Mouse (Mus musculus): Measurements from ENCODE around the gene Chrm2. TPM values are rescaled to one million over a fixed set of nuclear protein-coding genes. Genes with fewer than 3 reads are reported as not detected.

The Chrm2 gene
- total and polyA plus RNA-seq, 3 experiments = not detected

DNA sequence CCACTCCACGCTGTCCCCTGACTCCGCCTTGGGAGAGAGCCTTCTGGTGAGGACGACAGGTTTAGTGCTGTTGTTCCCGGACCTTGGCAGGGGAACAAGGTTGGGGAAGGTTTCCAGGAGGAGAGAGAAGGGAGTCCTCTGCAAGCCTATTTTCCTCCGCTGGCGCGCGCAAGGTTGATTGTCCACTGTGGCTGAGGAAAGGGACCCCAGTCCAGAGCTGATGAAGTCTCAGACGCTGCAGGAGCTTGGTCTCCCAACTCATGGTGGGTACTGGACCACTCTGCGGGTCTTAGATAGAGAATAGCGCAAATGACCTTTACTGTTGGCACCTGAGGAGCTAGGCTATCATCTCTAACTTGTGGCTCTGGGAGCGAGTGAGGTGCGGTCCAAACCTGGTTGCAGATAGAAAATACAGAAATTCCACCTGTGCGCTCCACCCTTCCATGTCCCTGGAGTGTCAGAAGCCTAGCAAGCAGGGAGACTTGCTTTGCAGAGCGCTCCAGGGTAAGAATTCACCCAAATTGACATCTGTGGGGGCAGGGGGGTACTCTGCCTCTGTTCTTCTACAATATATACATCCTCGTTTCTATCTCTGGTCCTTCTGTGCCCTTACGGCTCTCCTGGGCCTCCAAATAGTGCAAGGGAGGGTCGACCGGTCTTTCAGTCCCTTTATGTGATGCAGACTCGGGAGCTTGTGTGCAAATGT is 1.5 kb downstream of the Chrm2 start:
- DNase-seq (ENCODE audit: low read depth, low spot score) = no peak
- no peak for TF ChIP-seq TBP (IDR thresholded peaks at IDR 0.05; ENCODE audit: low read depth, low read length)
- no peak for TF ChIP-seq MAX (IDR thresholded peaks at IDR 0.05; ENCODE audit: low read length)
- TF ChIP-seq SIN3A (IDR thresholded peaks at IDR 0.05; ENCODE audit: low read length) = no peak
- TF ChIP-seq ZMIZ1 (IDR thresholded peaks at IDR 0.05; ENCODE audit: low read depth, low read length) = no peak
- no peak for TF ChIP-seq ELF1 (IDR thresholded peaks at IDR 0.05; ENCODE audit: low read depth, low read length)
- no peak for TF ChIP-seq USF2 (IDR thresholded peaks at IDR 0.05; ENCODE audit: borderline replicate concordance in 1 of 2, insufficient read depth in 1 of 2, low read depth in 1 of 2, low read length in 2 of 2)
- TF ChIP-seq MXI1 (IDR thresholded peaks at IDR 0.05; ENCODE audit: low read depth, low read length) = no peak
- TF ChIP-seq SMC3 (IDR thresholded peaks at IDR 0.05; ENCODE audit: low read depth, low read length) = no peak
- no peak for TF ChIP-seq CHD1 (IDR thresholded peaks at IDR 0.05; ENCODE audit: low read depth, low read length)
- no peak for TF ChIP-seq CTCF (IDR thresholded peaks at IDR 0.05 in 2 of 3, conservative IDR thresholded peaks at IDR 0.05 in 1 of 3; ENCODE audit: control insufficient read depth in 1 of 3, insufficient read depth in 1 of 3, low read depth in 2 of 3, low read length in 3 of 3, poor library complexity in 1 of 3, severe bottlenecking in 1 of 3)
- no peak for TF ChIP-seq POLR2AphosphoS2 (IDR thresholded peaks at IDR 0.05; ENCODE audit: low read length)
- TF ChIP-seq NRF1 (IDR thresholded peaks at IDR 0.05; ENCODE audit: insufficient read depth, low read depth, low read length, poor library complexity, severe bottlenecking) = no peak
- no peak for TF ChIP-seq RCOR1 (IDR thresholded peaks at IDR 0.05; ENCODE audit: low read depth, low read length)
- TF ChIP-seq MAFK (IDR thresholded peaks at IDR 0.05; ENCODE audit: borderline replicate concordance, low read depth, low read length) = no peak
- no peak for TF ChIP-seq BHLHE40 (IDR thresholded peaks at IDR 0.05; ENCODE audit: borderline replicate concordance, low read depth, low read length)
- H3K36me3 ChIP-seq (ENCODE audit: control insufficient read depth in 1 of 2, insufficient read depth in 2 of 2, low read length in 2 of 2) = no peaks in the 10 kb centered on the region
- H3K9me3 ChIP-seq (replicated peaks; ENCODE audit: insufficient read depth, low read length) = no peaks in the 10 kb centered on the region
- no peaks in the 10 kb centered on the region for H3K79me2 ChIP-seq (ENCODE audit: control insufficient read depth, insufficient read depth, low read length, poor library complexity)
- H3K4me3 ChIP-seq (ENCODE audit: control insufficient read depth in 1 of 2, insufficient read depth in 1 of 2, low read depth in 2 of 2, low read length in 2 of 2) = no peak overlapping the region
- H3K4me1 ChIP-seq (ENCODE audit: control insufficient read depth in 1 of 2, insufficient read depth in 2 of 2, low read length in 2 of 2) = no peaks in the 10 kb centered on the region
- H3K9ac ChIP-seq (ENCODE audit: control insufficient read depth, low read depth, low read length, poor library complexity, severe bottlenecking) = no peak overlapping the region
- no peaks in the 10 kb centered on the region for H3K27me3 ChIP-seq (ENCODE audit: control insufficient read depth in 1 of 2, insufficient read depth in 2 of 2, low read length in 2 of 2)
- no peak overlapping the region for H3K27ac ChIP-seq (ENCODE audit: control insufficient read depth, low read depth, low read length)

DNA sequence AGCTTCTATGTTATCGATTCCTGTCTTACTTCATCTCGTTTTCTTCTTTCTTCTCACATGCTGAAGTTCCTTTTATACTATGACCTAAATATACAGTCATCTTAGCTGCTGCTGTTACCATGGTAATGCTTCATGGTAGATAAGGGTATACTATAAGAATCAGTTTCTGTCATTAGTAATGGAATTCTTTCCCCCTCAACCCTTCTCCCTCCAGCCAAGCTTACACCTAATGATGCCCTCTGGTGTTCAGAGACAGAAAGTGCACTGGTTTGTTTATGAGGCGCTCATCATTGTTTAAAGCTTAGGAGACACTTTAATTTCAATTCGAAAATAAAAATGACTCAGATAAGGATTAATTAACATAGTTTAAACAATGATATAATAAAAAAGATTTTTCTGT is 5.8 kb downstream of the Chrm2 start:
- no peaks in the 10 kb centered on the region for H3K36me3 ChIP-seq (ENCODE audit: control insufficient read depth in 1 of 2, insufficient read depth in 2 of 2, low read length in 2 of 2)
- no peaks in the 10 kb centered on the region for H3K27me3 ChIP-seq (ENCODE audit: control insufficient read depth in 1 of 2, insufficient read depth in 2 of 2, low read length in 2 of 2)
- no peaks in the 10 kb centered on the region for H3K9me3 ChIP-seq (replicated peaks; ENCODE audit: insufficient read depth, low read length)
- no peaks in the 10 kb centered on the region for H3K4me1 ChIP-seq (ENCODE audit: control insufficient read depth in 1 of 2, insufficient read depth in 2 of 2, low read length in 2 of 2)
- peak; percentile 3 for DNase-seq (ENCODE audit: low read depth, low spot score)
- no peak overlapping the region for H3K9ac ChIP-seq (ENCODE audit: control insufficient read depth, low read depth, low read length, poor library complexity, severe bottlenecking)
- TF ChIP-seq ZMIZ1 (IDR thresholded peaks at IDR 0.05; ENCODE audit: low read depth, low read length) (no peak), GABPA (IDR thresholded peaks at IDR 0.05; ENCODE audit: low read depth, low read length) (no peak), ZNF384 (IDR thresholded peaks at IDR 0.05; ENCODE audit: low read depth, low read length) (no peak), NELFE (IDR thresholded peaks at IDR 0.05; ENCODE audit: low read depth, low read length) (no peak), BHLHE40 (IDR thresholded peaks at IDR 0.05; ENCODE audit: borderline replicate concordance, low read depth, low read length) (no peak), TCF12 (IDR thresholded peaks at IDR 0.05; ENCODE audit: low read depth, low read length) (no peak), SIN3A (IDR thresholded peaks at IDR 0.05; ENCODE audit: low read length) (no peak), CTCF (IDR thresholded peaks at IDR 0.05 in 2 of 3, conservative IDR thresholded peaks at IDR 0.05 in 1 of 3; ENCODE audit: control insufficient read depth in 1 of 3, insufficient read depth in 1 of 3, low read depth in 2 of 3, low read length in 3 of 3, poor library complexity in 1 of 3, severe bottlenecking in 1 of 3) (peak; percentile 14 to 40 (median 14); a peak in 3 of 6 replicates), KAT2A (conservative IDR thresholded peaks at IDR 0.05; ENCODE audit: low read depth, low read length) (no peak), RAD21 (IDR thresholded peaks at IDR 0.05; ENCODE audit: low read depth, low read length) (peak; percentile 7), CHD1 (IDR thresholded peaks at IDR 0.05; ENCODE audit: low read depth, low read length) (no peak), JUND (IDR thresholded peaks at IDR 0.05; ENCODE audit: low read depth, low read length) (no peak), ETS1 (IDR thresholded peaks at IDR 0.05; ENCODE audit: low read depth, low read length) (no peak), HCFC1 (IDR thresholded peaks at IDR 0.05; ENCODE audit: low read depth, low read length) (no peak), ELF1 (IDR thresholded peaks at IDR 0.05; ENCODE audit: low read depth, low read length) (no peak), POLR2A (IDR thresholded peaks at IDR 0.05; ENCODE audit: control insufficient read depth in 1 of 2, insufficient read depth in 1 of 2, low read depth in 1 of 2, low read length in 2 of 2, poor library complexity in 1 of 2) (no peak), SMC3 (IDR thresholded peaks at IDR 0.05; ENCODE audit: low read depth, low read length) (peak; percentile 51), MAZ (IDR thresholded peaks at IDR 0.05; ENCODE audit: low read depth, low read length) (no peak), E2F4 (IDR thresholded peaks at IDR 0.05; ENCODE audit: borderline replicate concordance, low read depth, low read length) (no peak), MYB (IDR thresholded peaks at IDR 0.05; ENCODE audit: low read depth, low read length) (no peak), TBP (IDR thresholded peaks at IDR 0.05; ENCODE audit: low read depth, low read length) (no peak)
- H3K79me2 ChIP-seq (ENCODE audit: control insufficient read depth, insufficient read depth, low read length, poor library complexity) = no peaks in the 10 kb centered on the region
- no peak overlapping the region for H3K4me3 ChIP-seq (ENCODE audit: control insufficient read depth in 1 of 2, insufficient read depth in 1 of 2, low read depth in 2 of 2, low read length in 2 of 2)
- no peak overlapping the region for H3K27ac ChIP-seq (ENCODE audit: control insufficient read depth, low read depth, low read length)

Measured in MEL (cell line).